Mouse (Mus musculus): ENCODE measurements around the gene Lum. TPM values are rescaled to one million over a fixed set of nuclear protein-coding genes. Genes with fewer than 3 reads are reported as not detected.

Gene Lum
- total RNA-seq (2014; rRNA removed) (4.9 and 5.6 TPM in 2 replicates), polyA plus RNA-seq (2015; fragmentation: Nextera tagmentation; extraction: Ambion mirVana) (7.8 and 8.2 TPM in 2 replicates)

DNA sequence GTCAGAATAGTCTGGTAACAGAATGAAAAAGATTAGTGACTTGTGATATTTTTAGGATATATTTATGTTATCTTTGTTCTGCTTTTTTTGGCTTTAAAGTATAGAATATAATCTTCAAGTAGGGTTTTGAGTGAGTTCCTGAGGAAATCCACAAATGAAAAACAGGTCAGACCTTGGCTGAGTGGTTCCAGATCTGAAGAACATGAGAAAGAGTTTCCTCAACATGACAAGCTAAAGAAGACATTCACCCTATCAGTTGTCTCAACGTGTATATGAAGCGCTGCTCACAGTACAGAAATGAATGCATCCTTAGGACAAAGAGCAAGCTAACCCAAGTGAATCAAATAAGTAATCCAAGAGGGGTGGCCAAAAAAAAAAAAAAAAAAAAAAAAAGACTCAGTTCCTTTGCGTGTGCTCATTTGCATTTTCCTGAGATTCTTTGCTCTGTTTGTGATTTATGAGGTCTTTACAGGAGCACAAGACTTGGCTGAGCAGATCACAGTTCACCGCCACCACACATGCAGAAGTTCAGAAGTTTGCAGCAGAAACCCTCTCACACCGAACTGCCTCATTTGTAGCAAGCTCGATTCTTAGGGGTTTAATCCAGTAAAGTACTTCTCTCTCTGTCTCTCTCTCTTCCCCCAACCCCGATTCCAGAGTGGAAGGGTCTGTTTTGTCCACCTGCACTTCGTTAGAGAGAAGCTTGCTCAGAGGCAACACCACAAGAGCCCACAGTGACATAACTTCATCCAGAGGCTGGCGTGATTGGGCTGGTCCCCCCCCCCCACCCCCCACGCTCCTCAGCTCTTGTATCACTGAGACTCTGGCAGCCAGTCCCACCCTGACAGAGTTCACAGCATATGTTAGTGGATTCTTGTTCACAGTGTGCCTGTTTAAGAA is at the start of gene Lum:
TSS of gene Lum (plus strand) at position 172 of the 900 bp plus-strand sequence.
- no peak for TF ChIP-seq CTCF (IDR thresholded peaks at IDR 0.05)
- 62% methylated on average over 10 of the region's 10 CpGs for WGBS
- no peaks in the 10 kb centered on the region for H3K4me1 ChIP-seq (ENCODE audit: insufficient read depth, low read length)
- DNase-seq (ENCODE audit: low spot score), result no peak
- no peak within 1 kb of the TSS for H3K27ac ChIP-seq (ENCODE audit: low read depth, low read length)
- no peak within 1 kb of the TSS for H3K4me2 ChIP-seq (ENCODE audit: low read depth, low read length, poor library complexity, severe bottlenecking)
- no peaks in the 10 kb centered on the region for H3K36me3 ChIP-seq (ENCODE audit: insufficient read depth, low read length)
- no peaks in the 10 kb centered on the region for H3K9me3 ChIP-seq (ENCODE audit: low read length)
- no peak within 1 kb of the TSS for H3K9ac ChIP-seq (replicated peaks; ENCODE audit: low read length, poor library complexity, severe bottlenecking)
- no peak for ATAC-seq (ENCODE audit: low FRiP score)
- H3K27me3 ChIP-seq (ENCODE audit: insufficient read depth, low read length), result no peaks in the 10 kb centered on the region
- H3K4me3 ChIP-seq (ENCODE audit: low read depth, low read length), result no peak within 1 kb of the TSS

DNA sequence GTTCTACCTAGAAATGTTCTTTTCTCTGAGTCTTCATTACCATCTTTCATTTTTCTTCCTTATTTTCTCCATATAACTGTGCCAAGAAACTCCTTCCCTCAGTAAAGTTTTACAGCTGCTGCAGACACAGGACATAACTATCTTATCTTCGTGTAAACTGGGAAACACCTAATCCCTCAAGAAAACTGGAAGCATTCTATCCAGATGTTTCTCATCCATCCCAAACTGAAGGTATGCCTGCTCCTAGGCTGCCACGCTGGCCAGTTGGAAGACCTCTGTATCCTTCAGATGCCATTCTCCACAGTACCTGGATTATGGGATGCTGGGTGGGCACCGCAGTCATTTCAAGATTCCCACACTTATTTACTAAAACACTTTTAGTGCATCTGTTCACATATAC is 41.6 kb upstream of the Lum start:
- H3K9me3 ChIP-seq (ENCODE audit: low read length), result no peaks in the 10 kb centered on the region
- DNase-seq (ENCODE audit: low spot score) (no peak), ATAC-seq (ENCODE audit: low FRiP score) (no peak)
- no peak overlapping the region for H3K27ac ChIP-seq (ENCODE audit: low read depth, low read length)
- H3K27me3 ChIP-seq (ENCODE audit: insufficient read depth, low read length), result no peaks in the 10 kb centered on the region
- no peak overlapping the region for H3K4me2 ChIP-seq (ENCODE audit: low read depth, low read length, poor library complexity, severe bottlenecking)
- no peak overlapping the region for H3K4me3 ChIP-seq (ENCODE audit: low read depth, low read length)
- TF ChIP-seq CTCF (IDR thresholded peaks at IDR 0.05), result no peak
- H3K4me1 ChIP-seq (ENCODE audit: insufficient read depth, low read length), result no peaks in the 10 kb centered on the region
- 94% methylated on average over 3 of the region's 3 CpGs for WGBS
- H3K9ac ChIP-seq (replicated peaks; ENCODE audit: low read length, poor library complexity, severe bottlenecking), result no peak overlapping the region
- H3K36me3 ChIP-seq (ENCODE audit: insufficient read depth, low read length), result no peaks in the 10 kb centered on the region

DNA sequence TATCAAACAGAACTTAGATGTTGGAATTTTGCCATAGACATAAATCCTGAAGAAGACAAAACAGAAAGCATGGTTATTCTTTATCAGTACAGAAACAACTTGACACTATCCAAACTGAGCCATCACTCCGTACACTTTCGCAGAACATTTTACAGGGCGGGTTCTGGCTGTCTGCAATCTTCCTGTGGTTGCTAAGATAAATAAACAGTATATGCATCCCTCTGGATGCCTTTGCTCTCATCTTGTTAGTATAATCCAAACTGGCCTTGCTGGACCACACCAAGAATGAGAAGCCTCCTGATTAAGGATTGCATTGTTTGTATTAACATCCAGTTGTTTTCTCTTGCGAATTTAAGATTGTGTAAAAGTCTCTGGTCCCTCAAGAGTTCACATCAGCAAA is 29.2 kb upstream of the Lum start:
- no peak overlapping the region for H3K9ac ChIP-seq (replicated peaks; ENCODE audit: low read length, poor library complexity, severe bottlenecking)
- DNase-seq (ENCODE audit: low spot score), result no peak
- no peaks in the 10 kb centered on the region for H3K4me1 ChIP-seq (ENCODE audit: insufficient read depth, low read length)

DNA sequence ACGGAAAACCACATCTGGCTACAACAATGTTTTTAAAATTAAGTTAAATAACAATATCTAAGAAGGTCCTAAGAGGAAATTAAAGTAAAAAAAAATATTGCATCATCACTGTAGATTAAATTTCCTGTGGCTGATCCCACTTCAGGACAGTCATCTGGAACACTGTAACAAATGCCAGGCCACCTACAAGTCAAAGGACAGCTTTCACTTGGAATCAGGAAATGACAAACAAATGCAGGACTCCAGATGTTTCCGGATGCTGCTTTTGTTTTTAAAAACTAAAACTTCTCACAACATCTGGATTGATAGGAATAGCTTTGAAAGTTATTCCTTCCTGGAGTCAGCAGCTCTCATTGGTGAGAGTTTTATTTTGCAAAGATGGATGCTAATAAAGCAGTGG is 28.0 kb upstream of the Lum start:
- no peak overlapping the region for H3K9ac ChIP-seq (replicated peaks; ENCODE audit: low read length, poor library complexity, severe bottlenecking)
- no peak overlapping the region for H3K4me2 ChIP-seq (ENCODE audit: low read depth, low read length, poor library complexity, severe bottlenecking)
- H3K27ac ChIP-seq (ENCODE audit: low read depth, low read length), result no peak overlapping the region
- ATAC-seq (ENCODE audit: low FRiP score) (no peak), DNase-seq (ENCODE audit: low spot score) (no peak)
- TF ChIP-seq CTCF (IDR thresholded peaks at IDR 0.05), result no peak
- WGBS, result 72% methylated on average over 2 of the region's 2 CpGs
- no peaks in the 10 kb centered on the region for H3K4me1 ChIP-seq (ENCODE audit: insufficient read depth, low read length)
- no peaks in the 10 kb centered on the region for H3K27me3 ChIP-seq (ENCODE audit: insufficient read depth, low read length)
- no peak overlapping the region for H3K4me3 ChIP-seq (ENCODE audit: low read depth, low read length)
- H3K9me3 ChIP-seq (ENCODE audit: low read length), result no peaks in the 10 kb centered on the region
- H3K36me3 ChIP-seq (ENCODE audit: insufficient read depth, low read length), result no peaks in the 10 kb centered on the region

More for the DNA sequence above, 29.2 kb upstream of the Lum start:
- Histone ChIP-seq H3K36me3 (ENCODE audit: insufficient read depth, low read length) (no peaks in the 10 kb centered on the region), H3K27ac (ENCODE audit: low read depth, low read length) (no peak overlapping the region), H3K9me3 (ENCODE audit: low read length) (no peaks in the 10 kb centered on the region), H3K27me3 (ENCODE audit: insufficient read depth, low read length) (no peaks in the 10 kb centered on the region), H3K4me3 (ENCODE audit: low read depth, low read length) (no peak overlapping the region), H3K4me2 (ENCODE audit: low read depth, low read length, poor library complexity, severe bottlenecking) (no peak overlapping the region)
- no peak for ATAC-seq (ENCODE audit: low FRiP score)
- 95% methylated on average over 4 of the region's 4 CpGs for WGBS
- no peak for TF ChIP-seq CTCF (IDR thresholded peaks at IDR 0.05)

DNA sequence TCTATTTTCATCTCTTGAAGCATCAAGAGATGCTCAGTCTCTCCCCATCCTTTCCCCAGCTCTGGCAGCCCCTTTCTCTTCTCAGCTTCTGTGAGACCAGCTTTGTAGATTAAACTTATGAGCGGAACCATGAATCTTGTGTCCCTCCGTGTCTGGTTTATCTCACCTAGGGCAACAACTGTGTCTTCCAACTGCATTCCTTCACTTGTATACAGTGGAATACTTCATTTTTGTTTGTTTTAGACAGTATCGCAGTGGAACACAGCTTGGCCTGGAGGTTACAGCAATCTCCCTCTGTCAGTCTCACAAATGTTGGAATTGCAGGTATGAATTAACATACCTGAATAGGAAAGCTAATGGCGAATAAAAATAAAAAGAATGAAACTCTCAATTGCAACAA is 26.7 kb upstream of the Lum start:
- DNase-seq (ENCODE audit: low spot score), result no peak

DNA sequence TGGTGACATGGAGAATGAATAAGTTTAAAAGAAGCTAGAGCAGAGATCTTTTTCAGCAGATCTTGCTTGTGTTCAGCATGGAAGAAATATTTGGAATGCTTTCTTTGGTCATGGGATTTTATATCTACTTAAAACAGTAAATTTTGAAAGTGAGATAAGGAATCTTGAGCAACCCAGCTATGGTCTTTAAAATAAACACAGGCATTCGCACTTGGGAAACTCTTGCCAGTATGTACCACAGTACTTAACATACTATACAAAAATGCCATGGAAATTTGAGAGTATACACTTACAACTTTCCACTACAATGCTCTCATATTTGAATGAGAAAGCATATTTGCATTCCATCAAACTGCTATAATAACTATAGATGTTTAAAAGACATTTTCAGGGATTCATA is 17.2 kb upstream of the Lum start:
- Histone ChIP-seq H3K4me2 (ENCODE audit: low read depth, low read length, poor library complexity, severe bottlenecking) (no peak overlapping the region), H3K9me3 (ENCODE audit: low read length) (no peaks in the 10 kb centered on the region), H3K27ac (ENCODE audit: low read depth, low read length) (no peak overlapping the region), H3K9ac (replicated peaks; ENCODE audit: low read length, poor library complexity, severe bottlenecking) (no peak overlapping the region), H3K27me3 (ENCODE audit: insufficient read depth, low read length) (no peaks in the 10 kb centered on the region), H3K36me3 (ENCODE audit: insufficient read depth, low read length) (no peaks in the 10 kb centered on the region), H3K4me1 (ENCODE audit: insufficient read depth, low read length) (no peaks in the 10 kb centered on the region), H3K4me3 (ENCODE audit: low read depth, low read length) (no peak overlapping the region)
- no peak for TF ChIP-seq CTCF (IDR thresholded peaks at IDR 0.05)
- WGBS, result 87% methylated on average over 1 of the region's 1 CpGs
- DNase-seq (ENCODE audit: low spot score) (no peak), ATAC-seq (ENCODE audit: low FRiP score) (no peak)

More for the DNA sequence above, 26.7 kb upstream of the Lum start:
- Histone ChIP-seq H3K27me3 (ENCODE audit: insufficient read depth, low read length) (no peaks in the 10 kb centered on the region), H3K9ac (replicated peaks; ENCODE audit: low read length, poor library complexity, severe bottlenecking) (no peak overlapping the region), H3K9me3 (ENCODE audit: low read length) (no peaks in the 10 kb centered on the region), H3K27ac (ENCODE audit: low read depth, low read length) (no peak overlapping the region), H3K36me3 (ENCODE audit: insufficient read depth, low read length) (no peaks in the 10 kb centered on the region), H3K4me2 (ENCODE audit: low read depth, low read length, poor library complexity, severe bottlenecking) (no peak overlapping the region), H3K4me3 (ENCODE audit: low read depth, low read length) (no peak overlapping the region), H3K4me1 (ENCODE audit: insufficient read depth, low read length) (no peaks in the 10 kb centered on the region)
- TF ChIP-seq CTCF (IDR thresholded peaks at IDR 0.05), result no peak
- no peak for ATAC-seq (ENCODE audit: low FRiP score)
- WGBS, result 85% methylated on average over 4 of the region's 4 CpGs

All from midbrain, postnatal 0 days (tissue).